Mouse (Mus musculus): ENCODE data around the gene Znhit3. TPM values are rescaled to one million over a fixed set of nuclear protein-coding genes. Genes with fewer than 3 reads are reported as not detected.

The Znhit3 gene
- total RNA-seq (2021) = 10 to 100 TPM; 32.0 to 32.8 TPM
- long read RNA-seq, experiment 1, transcript Znhit3-201 (5 exons, 998 nt) = major isoform, 27 of 31 reads
- long read RNA-seq, experiment 1, partial matches to known transcripts = 1 of 31 reads
- long read RNA-seq, experiment 1, other reads (novel, unspliced or antisense) = 2 of 31 reads
- long read RNA-seq, experiment 2, transcript Znhit3-201 (5 exons, 998 nt) = major isoform, 34 of 37 reads
- long read RNA-seq, experiment 2, partial matches to known transcripts = 1 of 37 reads
- long read RNA-seq, experiment 2, other reads (novel, unspliced or antisense) = 2 of 37 reads

- DNase-seq (ENCODE audit: low spot score in 2 of 2) = peak; percentile 86
Observed at GRCm38 (mm10) chr11:84916053-84916702, at the start of gene Znhit3. TSS of gene Znhit3 (minus strand) at chr11:84916366.

GRCm38 (mm10) chr11:84963556-84963955 is 47.4 kb upstream of the Znhit3 start:
- DNase-seq (ENCODE audit: low spot score in 2 of 2) = no peak

- DNase-seq (ENCODE audit: low spot score in 2 of 2) = no peak
Observed at GRCm38 (mm10) chr11:84962536-84962935, 46.4 kb upstream of the Znhit3 start.

- DNase-seq (ENCODE audit: low spot score in 2 of 2) = no peak
Observed at GRCm38 (mm10) chr11:84961571-84961970, 45.4 kb upstream of the Znhit3 start.

- DNase-seq (ENCODE audit: low spot score in 2 of 2) = no peak
Observed at GRCm38 (mm10) chr11:84960780-84961179, 44.6 kb upstream of the Znhit3 start.

- DNase-seq (ENCODE audit: low spot score in 2 of 2) = no peak
Observed at GRCm38 (mm10) chr11:84960291-84960690, 44.1 kb upstream of the Znhit3 start.

GRCm38 (mm10) chr11:84959701-84960181 is 43.6 kb upstream of the Znhit3 start:
- DNase-seq (ENCODE audit: low spot score in 2 of 2) = no peak

- DNase-seq (ENCODE audit: low spot score in 2 of 2) = no peak
Observed at GRCm38 (mm10) chr11:84959181-84959580, 43.0 kb upstream of the Znhit3 start.

- no peak for DNase-seq (ENCODE audit: low spot score in 2 of 2)
Observed at GRCm38 (mm10) chr11:84958271-84958630, 42.1 kb upstream of the Znhit3 start.

- DNase-seq (ENCODE audit: low spot score in 2 of 2) = peak; percentile 48 to 50
Observed at GRCm38 (mm10) chr11:84957591-84958270, 41.6 kb upstream of the Znhit3 start, which contains the start of gene Car4. TSS of gene Car4 (plus strand) at chr11:84957786.

GRCm38 (mm10) chr11:84957171-84957570 is 41.0 kb upstream of the Znhit3 start:
- no peak for DNase-seq (ENCODE audit: low spot score in 2 of 2)

- DNase-seq (ENCODE audit: low spot score in 2 of 2) = no peak
Observed at GRCm38 (mm10) chr11:84956400-84956799, 40.2 kb upstream of the Znhit3 start.

- no peak for DNase-seq (ENCODE audit: low spot score in 2 of 2)
Observed at GRCm38 (mm10) chr11:84952611-84953010, 36.4 kb upstream of the Znhit3 start.

GRCm38 (mm10) chr11:84948526-84948925 is 32.4 kb upstream of the Znhit3 start:
- no peak for DNase-seq (ENCODE audit: low spot score in 2 of 2)

GRCm38 (mm10) chr11:84948114-84948513 is 31.9 kb upstream of the Znhit3 start:
- no peak for DNase-seq (ENCODE audit: low spot score in 2 of 2)

- no peak for DNase-seq (ENCODE audit: low spot score in 2 of 2)
Observed at GRCm38 (mm10) chr11:84947206-84947605, 31.0 kb upstream of the Znhit3 start.

GRCm38 (mm10) chr11:84945841-84946240 is 29.7 kb upstream of the Znhit3 start:
- DNase-seq (ENCODE audit: low spot score in 2 of 2) = no peak

- DNase-seq (ENCODE audit: low spot score in 2 of 2) = no peak
Observed at GRCm38 (mm10) chr11:84944639-84945435, 28.7 kb upstream of the Znhit3 start.

- DNase-seq (ENCODE audit: low spot score in 2 of 2) = no peak
Observed at GRCm38 (mm10) chr11:84943948-84944347, 27.8 kb upstream of the Znhit3 start.

GRCm38 (mm10) chr11:84940140-84940539 is 24.0 kb upstream of the Znhit3 start:
- no peak for DNase-seq (ENCODE audit: low spot score in 2 of 2)

GRCm38 (mm10) chr11:84939508-84940053 is 23.4 kb upstream of the Znhit3 start:
- peak; percentile 52 to 72 for DNase-seq (ENCODE audit: low spot score in 2 of 2)

Data from left cerebral cortex, adult 18-20 months (tissue).